Mouse (Mus musculus) forebrain, embryonic 11.5 days (tissue): ENCODE results near the gene Pofut2. TPM values are rescaled to one million over a fixed set of nuclear protein-coding genes. Genes with fewer than 3 reads are reported as not detected.

Experiments
- ATAC-seq: fragments of 200-750 bp; cut with Nextera tagmentation; replicated peaks from 2 replicates; pipeline ENCODE4 v1.8.0; 2017; ENCODE audit warnings: moderate TSS enrichment; ENCODE audit not compliant: low FRiP score
- DNase-seq: peaks from one replicate; pipeline ENCODE4 v3.0.0-alpha.2; 2017; ENCODE audit warnings: low spot score
- H3K27ac ChIP-seq: fragments of 300-500 bp; sonication (generic); 2 replicates; pipeline ENCODE4 v1.5.1; 2014; ENCODE audit warnings: low read depth, low read length
- H3K27me3 ChIP-seq: fragments of 300-500 bp; sonication (generic); 2 replicates; pipeline ENCODE4 v1.6.1; 2014; ENCODE audit warnings: mild to moderate bottlenecking, low read length, mixed read lengths; ENCODE audit not compliant: control insufficient read depth, insufficient read depth
- H3K36me3 ChIP-seq: fragments of 300-500 bp; sonication (generic); 2 replicates; pipeline ENCODE4 v1.6.1; 2014; ENCODE audit warnings: mild to moderate bottlenecking, low read length, moderate library complexity, mixed read lengths; ENCODE audit not compliant: control insufficient read depth, insufficient read depth
- H3K4me1 ChIP-seq: fragments of 300-500 bp; sonication (generic); replicated peaks from 2 replicates; pipeline ENCODE4 v1.6.1; 2014; ENCODE audit warnings: low read length, mixed read lengths; ENCODE audit not compliant: control insufficient read depth, insufficient read depth
- H3K4me2 ChIP-seq: fragments of 300-500 bp; sonication (generic); 2 replicates; pipeline ENCODE4 v1.6.1; 2014; ENCODE audit warnings: low read depth, mild to moderate bottlenecking, low read length, moderate library complexity, mixed read lengths; ENCODE audit not compliant: severe bottlenecking
- H3K4me3 ChIP-seq: fragments of 300-500 bp; sonication (generic); 2 replicates; pipeline ENCODE4 v1.5.1; 2014; ENCODE audit warnings: low read depth, low read length
- H3K9ac ChIP-seq: fragments of 300-500 bp; sonication (generic); 2 replicates; pipeline ENCODE4 v1.6.1; 2014; ENCODE audit warnings: low read length
- H3K9me3 ChIP-seq: fragments of 300-500 bp; sonication (generic); 2 replicates; pipeline ENCODE4 v1.6.1; 2016; ENCODE audit warnings: low read length, mixed read lengths; ENCODE audit not compliant: control insufficient read depth
- WGBS: fragments of 180-500 bp; shearing (Covaris S2); extraction: QIAGEN DNeasy Blood & Tissue Kit; methylation state at CpG from one replicate; pipeline ENCODE4 v1.1.7; 2014; 5-methylcytosine and 5-hydroxymethylcytosine counted together
- polyA plus RNA-seq: library from polyadenylated mRNA; unstranded; fragments of >200 nt; fragmentation: Nextera tagmentation; extraction: Ambion mirVana; gene quantifications from 2 replicates; pipeline ENCODE4 v1.2.1, GENCODE M21; 2014

Gene Pofut2
- polyA plus RNA-seq, 1 experiment from 2014 or later, result 67.0 TPM

DNA sequence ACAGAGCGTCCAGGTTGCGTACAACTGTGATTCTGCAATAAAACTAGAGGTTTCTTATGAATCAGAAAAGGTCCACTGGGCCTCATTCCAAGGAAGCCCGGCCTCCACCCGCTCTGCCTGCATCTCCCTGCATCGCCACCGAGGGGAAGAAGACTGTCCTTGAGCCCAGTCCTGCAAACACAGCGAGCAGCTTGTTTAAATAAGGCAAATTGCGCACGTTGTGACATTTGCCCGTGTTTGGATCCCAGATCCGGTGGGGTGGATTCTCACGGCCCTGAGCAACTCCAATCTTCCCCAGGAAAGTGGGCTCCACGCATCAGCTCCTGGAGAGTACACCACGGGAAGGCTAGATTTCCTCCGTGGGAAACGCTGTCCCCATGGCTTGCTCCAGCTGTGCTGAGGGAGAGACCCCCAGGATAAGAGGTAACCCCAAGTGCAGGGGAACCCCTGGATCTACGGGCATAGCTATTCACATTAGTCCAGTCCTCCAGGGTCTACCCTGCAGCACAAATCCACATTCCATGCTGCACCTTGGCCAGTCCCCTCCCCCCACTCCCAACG is 7.7 kb upstream of the Pofut2 start:
- DNase-seq (no peak), ATAC-seq (no peak)
- H3K9ac ChIP-seq, result no peak overlapping the region
- no peaks in the 10 kb centered on the region for H3K36me3 ChIP-seq
- H3K4me2 ChIP-seq, result no peak overlapping the region
- WGBS, result 66% methylated on average over 18 of the region's 18 CpGs
- H3K27me3 ChIP-seq, result no peaks in the 10 kb centered on the region
- no peaks in the 10 kb centered on the region; the same call in 1 of the 2 replicates for H3K4me1 ChIP-seq
- H3K4me3 ChIP-seq, result no peak overlapping the region
- H3K9me3 ChIP-seq, result no peaks in the 10 kb centered on the region
- no peak overlapping the region for H3K27ac ChIP-seq

DNA sequence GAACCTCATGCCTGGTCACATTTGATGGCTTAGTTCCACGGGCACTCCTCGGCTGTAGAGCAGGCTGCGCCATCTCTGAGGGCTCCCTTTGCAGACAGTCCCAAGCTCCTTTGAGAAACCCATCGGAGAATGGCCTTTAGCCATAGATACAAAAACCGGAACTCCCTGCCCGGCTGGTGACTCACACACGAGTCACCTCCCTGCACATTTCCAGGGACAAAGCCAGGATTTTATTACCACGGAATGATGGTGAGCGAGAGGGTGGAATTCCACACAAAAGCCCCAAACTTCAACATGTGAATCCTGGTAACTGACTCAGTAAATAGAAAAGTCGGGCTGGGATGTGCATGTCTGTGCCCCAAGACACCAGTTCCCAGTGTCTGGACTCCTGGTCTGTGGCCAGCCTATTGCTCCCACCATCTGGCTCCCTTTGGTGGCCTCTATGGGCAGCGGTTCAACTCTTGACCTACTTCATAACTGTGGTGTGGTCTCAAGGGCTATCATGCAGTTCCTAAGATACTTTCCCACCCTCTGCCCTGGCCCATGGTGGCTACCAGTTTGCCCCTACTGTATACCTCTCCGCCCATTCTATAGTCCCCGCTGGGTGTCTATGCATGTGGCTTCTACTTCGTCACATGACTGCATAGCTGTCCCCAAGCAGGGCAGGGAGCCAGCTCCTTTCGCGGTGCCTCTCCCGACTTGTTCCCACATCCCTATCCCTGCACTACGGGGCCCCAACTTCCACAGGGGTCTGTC is 7.1 kb upstream of the Pofut2 start:
- H3K4me3 ChIP-seq, result no peak overlapping the region
- H3K9ac ChIP-seq, result no peak overlapping the region
- H3K27ac ChIP-seq, result no peak overlapping the region
- H3K4me1 ChIP-seq, result no peaks in the 10 kb centered on the region; the same call in 1 of the 2 replicates
- H3K36me3 ChIP-seq, result no peaks in the 10 kb centered on the region
- 78% methylated on average over 18 of the region's 18 CpGs for WGBS
- H3K4me2 ChIP-seq, result no peak overlapping the region
- H3K27me3 ChIP-seq, result no peaks in the 10 kb centered on the region
- no peaks in the 10 kb centered on the region for H3K9me3 ChIP-seq
- ATAC-seq, result no peak
- no peak for DNase-seq

DNA sequence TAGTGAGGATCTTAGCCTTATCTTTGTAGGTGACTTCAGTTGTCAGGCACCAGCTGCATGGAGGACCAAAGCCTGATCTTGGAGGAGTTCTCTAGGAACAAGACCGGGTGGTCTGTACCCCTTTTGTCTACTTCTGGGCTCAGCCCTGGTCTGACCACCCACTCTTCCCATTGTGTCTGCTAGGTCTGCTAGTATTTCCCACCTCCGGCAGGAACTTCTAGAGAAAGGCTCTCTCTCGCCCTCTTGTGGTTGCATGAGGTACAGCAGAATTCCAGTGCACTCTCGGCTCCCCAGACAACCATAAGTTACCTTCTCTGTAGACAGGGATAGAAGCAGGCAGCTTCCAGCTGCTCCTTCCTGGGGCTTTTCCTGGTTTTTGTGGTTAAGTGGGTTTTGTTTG is 6.2 kb upstream of the Pofut2 start:
- under 1% methylated on average over 4 of the region's 4 CpGs for WGBS

DNA sequence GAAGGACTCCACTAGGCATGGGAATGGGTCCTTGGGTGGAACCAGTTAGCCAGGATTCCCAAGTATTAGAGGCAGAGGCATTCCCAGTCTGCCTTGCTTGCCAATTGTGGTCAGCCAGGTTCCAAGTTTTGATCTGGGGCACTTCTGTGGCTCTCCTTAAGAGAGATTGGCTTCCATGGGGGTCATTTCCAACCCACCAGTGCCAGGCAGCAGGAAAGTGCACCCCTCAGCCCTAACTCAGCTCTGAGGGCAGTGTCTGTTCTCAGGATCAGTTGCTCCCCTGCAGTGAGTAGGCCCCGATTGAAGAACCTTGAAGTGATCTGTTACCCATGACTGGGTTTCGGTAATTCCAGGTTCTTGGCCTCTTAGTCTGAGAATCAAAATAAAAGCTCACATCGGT is 3.8 kb upstream of the Pofut2 start:
- H3K27me3 ChIP-seq, result no peaks in the 10 kb centered on the region
- no peak overlapping the region for H3K9ac ChIP-seq
- ATAC-seq (no peak), DNase-seq (no peak)
- WGBS, result 65% methylated on average over 3 of the region's 3 CpGs
- no peak overlapping the region for H3K27ac ChIP-seq
- H3K4me3 ChIP-seq, result no peak overlapping the region
- H3K36me3 ChIP-seq, result no peaks in the 10 kb centered on the region
- no peaks in the 10 kb centered on the region; the same call in 1 of the 2 replicates for H3K4me1 ChIP-seq
- no peaks in the 10 kb centered on the region for H3K9me3 ChIP-seq
- no peak overlapping the region for H3K4me2 ChIP-seq

More for the DNA sequence above, 6.2 kb upstream of the Pofut2 start:
- H3K4me2 ChIP-seq, result no peak overlapping the region
- H3K36me3 ChIP-seq, result no peaks in the 10 kb centered on the region
- no peaks in the 10 kb centered on the region for H3K9me3 ChIP-seq
- H3K4me1 ChIP-seq, result no peaks in the 10 kb centered on the region; the same call in 1 of the 2 replicates
- H3K4me3 ChIP-seq, result no peak overlapping the region
- DNase-seq (peak; percentile 89), ATAC-seq (peak; percentile 81)
- H3K9ac ChIP-seq, result no peak overlapping the region
- no peak overlapping the region for H3K27ac ChIP-seq
- H3K27me3 ChIP-seq, result no peaks in the 10 kb centered on the region

DNA sequence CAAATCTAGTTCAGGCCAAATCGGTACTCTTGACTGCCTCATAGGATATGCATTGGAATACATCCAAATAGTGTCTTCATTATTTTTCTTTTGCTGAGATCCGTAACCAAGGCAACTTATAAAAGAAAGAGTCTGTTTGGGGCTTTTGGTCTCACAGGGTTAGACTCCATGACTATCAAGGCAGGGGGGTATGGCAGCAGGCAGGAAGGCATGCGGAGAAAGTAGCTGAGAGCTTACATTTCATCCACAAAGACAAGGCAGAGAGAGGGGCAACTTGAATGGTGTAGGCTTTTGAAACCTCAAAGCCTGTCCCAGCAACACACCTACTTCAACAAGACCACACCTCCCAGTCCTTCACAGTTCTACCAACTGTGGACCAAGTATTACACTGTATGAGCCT is 3.3 kb upstream of the Pofut2 start:
- no peaks in the 10 kb centered on the region for H3K36me3 ChIP-seq
- no peaks in the 10 kb centered on the region for H3K9me3 ChIP-seq
- H3K27ac ChIP-seq, result no peak overlapping the region
- H3K9ac ChIP-seq, result no peak overlapping the region
- H3K4me1 ChIP-seq, result no peaks in the 10 kb centered on the region; the same call in 1 of the 2 replicates
- no peak overlapping the region for H3K4me2 ChIP-seq
- 73% methylated on average over 3 of the region's 3 CpGs for WGBS
- H3K4me3 ChIP-seq, result no peak overlapping the region
- ATAC-seq (no peak), DNase-seq (no peak)
- no peaks in the 10 kb centered on the region for H3K27me3 ChIP-seq

DNA sequence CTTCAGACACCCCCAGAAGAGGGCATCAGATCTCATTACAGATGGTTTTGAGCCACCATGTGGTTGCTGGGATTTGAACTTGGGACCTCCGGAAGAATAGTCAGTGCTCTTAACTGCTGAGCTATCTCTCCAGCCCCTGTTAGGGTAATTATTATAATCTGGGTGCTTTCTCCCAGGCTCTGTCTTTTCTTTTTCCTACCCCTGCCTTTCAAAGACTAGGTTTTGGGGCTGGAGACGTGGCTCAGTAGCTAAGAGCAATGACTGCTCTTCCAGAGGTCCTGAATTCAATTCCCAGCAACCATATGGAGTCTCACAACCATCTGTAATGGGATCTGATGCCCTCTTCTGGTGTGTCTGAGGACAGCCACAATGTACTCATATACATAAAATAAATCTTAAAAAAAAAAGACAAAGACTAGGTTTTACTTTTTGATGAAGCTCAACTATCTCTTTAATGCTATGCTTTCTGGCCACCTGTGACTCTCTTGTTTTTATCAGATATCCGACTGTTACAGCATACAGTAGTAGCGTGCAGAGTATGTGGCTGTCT is 902 bp upstream of the Pofut2 start:
- WGBS, result 65% methylated on average over 4 of the region's 4 CpGs
- H3K27me3 ChIP-seq, result no peaks in the 10 kb centered on the region
- no peaks in the 10 kb centered on the region for H3K9me3 ChIP-seq
- no peaks in the 10 kb centered on the region for H3K4me1 ChIP-seq
- peak overlapping the region; percentile 88; the same call in 1 of the 2 replicates for H3K4me3 ChIP-seq
- no peak overlapping the region for H3K27ac ChIP-seq
- DNase-seq (no peak), ATAC-seq (no peak)
- H3K36me3 ChIP-seq, result no peaks in the 10 kb centered on the region; the same call in 1 of the 2 replicates
- peak overlapping the region; percentile 69 for H3K9ac ChIP-seq
- peak overlapping the region; percentile 76; the same call in 1 of the 2 replicates for H3K4me2 ChIP-seq

DNA sequence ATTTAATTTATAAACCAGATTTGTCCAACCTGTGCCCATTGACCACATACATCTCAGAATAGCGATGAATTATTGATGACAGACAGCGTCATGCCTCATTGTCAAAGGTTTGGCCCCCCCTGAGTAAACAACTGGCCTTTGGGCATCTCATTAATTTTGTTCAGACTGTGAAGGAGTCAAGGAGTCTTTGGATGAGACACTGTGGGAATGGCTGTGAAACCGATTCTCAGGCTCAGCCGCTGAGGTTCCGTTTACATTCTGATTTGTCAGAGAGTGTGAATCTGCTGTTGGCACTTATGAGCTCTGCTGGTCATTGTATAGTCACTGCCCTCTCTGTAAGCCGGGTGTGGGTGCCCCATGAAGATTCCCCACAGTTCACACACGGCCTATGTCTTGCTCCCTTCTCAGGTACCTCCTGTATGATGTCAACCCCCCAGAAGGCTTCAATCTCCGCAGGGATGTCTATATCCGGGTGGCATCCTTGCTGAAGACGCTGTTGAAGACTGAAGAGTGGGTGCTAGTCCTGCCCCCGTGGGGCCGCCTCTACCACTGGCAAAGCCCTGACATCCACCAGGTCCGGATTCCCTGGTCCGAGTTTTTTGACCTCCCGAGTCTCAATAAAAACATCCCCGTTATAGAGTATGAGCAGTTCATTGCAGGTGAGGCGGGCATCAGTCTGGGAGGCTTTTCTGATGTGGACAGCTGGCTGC is 1.3 kb downstream of the Pofut2 start:
- Histone ChIP-seq H3K4me1 (no peaks in the 10 kb centered on the region), H3K4me3 (peak overlapping the region; percentile 88), H3K4me2 (peak overlapping the region; percentile 76; the same call in 1 of the 2 replicates), H3K9ac (no peak overlapping the region; the same call in 1 of the 2 replicates), H3K27me3 (no peaks in the 10 kb centered on the region), H3K27ac (no peak overlapping the region), H3K36me3 (peaks cover 2% of the 10 kb centered on the region; the same call in 1 of the 2 replicates), H3K9me3 (no peaks in the 10 kb centered on the region)
- whole genome bisulfite sequencing, result 89% methylated on average over 17 of the region's 17 CpGs
- no peak for DNase-seq
- ATAC-seq, result no peak

DNA sequence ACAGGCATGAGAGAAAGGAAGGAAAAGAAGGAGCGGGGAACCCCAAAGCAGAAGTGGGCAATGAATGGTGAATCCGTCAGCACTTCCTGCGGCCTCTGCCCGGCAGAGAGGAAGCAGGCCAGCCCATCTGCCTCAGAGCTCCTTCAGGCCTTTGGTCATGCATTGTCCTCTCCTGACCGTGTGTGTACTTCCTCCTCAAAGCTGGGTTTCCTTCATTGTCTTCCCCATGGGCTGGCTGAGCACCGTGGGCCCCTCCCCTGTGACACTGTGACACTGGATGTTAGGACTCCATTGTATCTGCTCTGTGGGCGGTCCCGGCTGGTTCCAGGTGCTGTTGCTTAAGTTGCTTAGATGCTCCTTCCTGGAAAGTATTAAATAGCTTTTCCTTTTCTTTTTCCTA is 7.3 kb downstream of the Pofut2 start:
- Histone ChIP-seq H3K4me3 (no peak overlapping the region), H3K9ac (no peak overlapping the region), H3K4me2 (no peak overlapping the region), H3K36me3 (peaks cover 17% of the 10 kb centered on the region), H3K4me1 (no peaks in the 10 kb centered on the region), H3K27me3 (no peaks in the 10 kb centered on the region), H3K27ac (no peak overlapping the region), H3K9me3 (no peaks in the 10 kb centered on the region)
- no peak for ATAC-seq
- WGBS, result 76% methylated on average over 8 of the region's 8 CpGs
- no peak for DNase-seq
